Mouse (Mus musculus) fat pad, adult 2 months (tissue): Measurements from ENCODE around the gene Pld1.

Experiments
- DNase-seq: peaks from one replicate; pipeline ENCODE4 v3.0.0-alpha.2; 2011; ENCODE audit warnings: low read depth, low spot score; ENCODE audit errors: extremely low read depth

Gene Pld1

GRCm38 (mm10) chr3:27985344-27985743, 46.8 kb downstream of the Pld1 start:
- DNase-seq = no peak

GRCm38 (mm10) chr3:27987891-27988536, 49.5 kb downstream of the Pld1 start:
- DNase-seq = peak; percentile 57

GRCm38 (mm10) chr3:27991100-27991703, 52.7 kb downstream of the Pld1 start:
- no peak for DNase-seq

- DNase-seq = no peak
These were observed 55.9 kb downstream of the Pld1 start for GRCm38 (mm10) chr3:27994175-27994990.

- no peak for DNase-seq
These were observed 65.8 kb downstream of the Pld1 start for GRCm38 (mm10) chr3:28004321-28004720.

GRCm38 (mm10) chr3:28007684-28008083, 69.2 kb downstream of the Pld1 start:
- DNase-seq = no peak

GRCm38 (mm10) chr3:28008369-28008768, 69.9 kb downstream of the Pld1 start:
- peak; percentile 98 for DNase-seq

GRCm38 (mm10) chr3:28012177-28012576, 73.7 kb downstream of the Pld1 start:
- DNase-seq = no peak

GRCm38 (mm10) chr3:28013441-28013840, 74.9 kb downstream of the Pld1 start:
- no peak for DNase-seq

GRCm38 (mm10) chr3:28017002-28017401, 78.5 kb downstream of the Pld1 start:
- DNase-seq = no peak

GRCm38 (mm10) chr3:28019727-28020126, 81.2 kb downstream of the Pld1 start:
- DNase-seq = no peak

GRCm38 (mm10) chr3:28020404-28020803, 81.9 kb downstream of the Pld1 start:
- DNase-seq = no peak

GRCm38 (mm10) chr3:28022191-28022590, 83.7 kb downstream of the Pld1 start:
- peak; percentile 74 for DNase-seq

- DNase-seq = no peak
These were observed 88.4 kb downstream of the Pld1 start for GRCm38 (mm10) chr3:28026876-28027275.

- no peak for DNase-seq
These were observed 90.0 kb downstream of the Pld1 start for GRCm38 (mm10) chr3:28028456-28028855.

GRCm38 (mm10) chr3:28030860-28031259, 92.4 kb downstream of the Pld1 start:
- DNase-seq = no peak

- no peak for DNase-seq
These were observed 93.2 kb downstream of the Pld1 start for GRCm38 (mm10) chr3:28031643-28032243.

GRCm38 (mm10) chr3:28033898-28034297, 95.4 kb downstream of the Pld1 start:
- DNase-seq = no peak

GRCm38 (mm10) chr3:28034707-28035333, 96.3 kb downstream of the Pld1 start:
- no peak for DNase-seq

GRCm38 (mm10) chr3:28037320-28037932, 98.9 kb downstream of the Pld1 start:
- DNase-seq = no peak

GRCm38 (mm10) chr3:28038106-28038505, 99.6 kb downstream of the Pld1 start:
- no peak for DNase-seq
